Mouse (Mus musculus) limb, embryonic 15.5 days (tissue): ENCODE results near the gene Slc1a5. TPM values are rescaled to one million over a fixed set of nuclear protein-coding genes. Genes with fewer than 3 reads are reported as not detected.
A peak's percentile ranks its signal among the peaks of the same experiment; 100 is the strongest.

Experiments used
- ATAC-seq: fragments of 200-750 bp; cut with Nextera tagmentation; 2 replicates; pipeline ENCODE4 v1.8.0; 2017; ENCODE audit warnings: low read depth, moderate TSS enrichment; ENCODE audit not compliant: insufficient number of reproducible peaks, low FRiP score, low TSS enrichment
- H3K27ac ChIP-seq: fragments of 300-500 bp; sonication (generic); 2 replicates; pipeline ENCODE4 v1.5.1; 2015; ENCODE audit warnings: moderate library complexity, mild to moderate bottlenecking, inconsistent platforms
- H3K27me3 ChIP-seq: fragments of 300-500 bp; sonication (generic); 2 replicates; pipeline ENCODE4 v1.6.1; 2015; ENCODE audit warnings: inconsistent platforms
- H3K36me3 ChIP-seq: fragments of 300-500 bp; sonication (generic); 2 replicates; pipeline ENCODE4 v1.6.1; 2015; ENCODE audit warnings: inconsistent platforms
- H3K4me1 ChIP-seq: fragments of 300-500 bp; sonication (generic); 2 replicates; pipeline ENCODE4 v1.6.1; 2015; ENCODE audit warnings: inconsistent platforms
- H3K4me2 ChIP-seq: fragments of 300-500 bp; sonication (generic); 2 replicates; pipeline ENCODE4 v1.6.1; 2015; ENCODE audit warnings: mild to moderate bottlenecking, inconsistent platforms
- H3K4me3 ChIP-seq: fragments of 300-500 bp; sonication (generic); 2 replicates; pipeline ENCODE4 v1.5.1; 2015; ENCODE audit warnings: mild to moderate bottlenecking, inconsistent platforms
- H3K9ac ChIP-seq: fragments of 300-500 bp; sonication (generic); 2 replicates; pipeline ENCODE4 v1.6.1; 2015; ENCODE audit warnings: inconsistent platforms
- H3K9me3 ChIP-seq: fragments of 300-500 bp; sonication (generic); 2 replicates; pipeline ENCODE4 v1.6.1; 2016; ENCODE audit warnings: inconsistent platforms
- WGBS: fragments of 180-500 bp; shearing (Covaris S2); methylation state at CpG from one replicate; pipeline ENCODE4 v1.1.7; 2015; 5-methylcytosine and 5-hydroxymethylcytosine counted together
- polyA plus RNA-seq: library from polyadenylated mRNA; unstranded; fragments of >200 nt; fragmentation: Nextera tagmentation; extraction: Ambion mirVana; gene quantifications from 2 replicates; pipeline ENCODE4 v1.2.1, GENCODE M21; 2015

The Slc1a5 gene
- polyA plus RNA-seq, 1 experiment from 2014 or later: 32.5 TPM

GRCm38 (mm10) chr7:16783758-16784415 lies 2.7 kb downstream of the Slc1a5 start:
- 34% methylated on average over 17 of the region's 17 CpGs for WGBS

GRCm38 (mm10) chr7:16784498-16784976 lies 3.4 kb downstream of the Slc1a5 start:
- H3K4me2 ChIP-seq: peak overlapping the region; percentile 99
- no peaks in the 10 kb centered on the region for H3K27me3 ChIP-seq
- H3K27ac ChIP-seq: no peak overlapping the region
- H3K9ac ChIP-seq: no peak overlapping the region
- peaks cover 13% of the 10 kb centered on the region; the same call in 1 of the 2 replicates for H3K36me3 ChIP-seq
- H3K4me3 ChIP-seq: no peak overlapping the region
- 71% methylated on average over 10 of the region's 10 CpGs for WGBS
- H3K4me1 ChIP-seq: peaks cover 42% of the 10 kb centered on the region
- H3K9me3 ChIP-seq: no peaks in the 10 kb centered on the region
- ATAC-seq: no peak

More at GRCm38 (mm10) chr7:16783758-16784415, 2.7 kb downstream of the Slc1a5 start:
- Histone ChIP-seq H3K9me3 (no peaks in the 10 kb centered on the region), H3K27me3 (no peaks in the 10 kb centered on the region), H3K4me3 (peak overlapping the region; percentile 66), H3K9ac (0 out of 2 replicates have a peak overlapping the region, but pooled peaks have one; percentile 28), H3K4me1 (peaks cover 42% of the 10 kb centered on the region), H3K27ac (no peak overlapping the region), H3K4me2 (peak overlapping the region; percentile 99), H3K36me3 (0 out of 2 replicates have a peak, but pooled peaks cover 7% of the 10 kb centered on the region)
- ATAC-seq: no peak

- no peak overlapping the region for H3K4me3 ChIP-seq
- no peak overlapping the region for H3K9ac ChIP-seq
Measured at GRCm38 (mm10) chr7:16785541-16786083, 4.5 kb downstream of the Slc1a5 start.

DNA sequence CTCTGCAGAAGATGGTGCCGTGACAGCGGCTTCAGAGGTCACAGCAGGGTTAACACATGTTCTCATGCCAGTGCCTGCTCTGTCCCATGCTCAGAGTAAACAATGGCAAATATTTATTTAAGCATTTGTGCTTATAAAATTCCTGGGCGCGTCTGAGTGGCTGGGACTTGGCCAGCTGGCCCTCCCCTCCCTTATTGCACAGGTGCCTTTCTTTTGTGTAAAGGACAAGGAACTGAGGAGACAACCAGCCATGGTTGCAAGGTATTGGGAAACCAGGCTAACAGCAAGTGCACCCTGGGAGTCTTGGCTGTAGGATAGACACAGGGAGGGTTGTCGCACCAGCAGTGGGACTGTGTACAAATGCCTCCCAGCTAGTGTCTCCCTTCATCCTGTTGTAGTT lies 11.2 kb downstream of the Slc1a5 start:
- Histone ChIP-seq H3K4me3 (no peak overlapping the region), H3K9ac (no peak overlapping the region), H3K9me3 (no peaks in the 10 kb centered on the region), H3K27me3 (no peaks in the 10 kb centered on the region), H3K4me1 (no peaks in the 10 kb centered on the region), H3K36me3 (peaks cover 39% of the 10 kb centered on the region), H3K27ac (no peak overlapping the region), H3K4me2 (no peak overlapping the region)
- WGBS: 73% methylated on average over 5 of the region's 5 CpGs
- no peak for ATAC-seq

More at GRCm38 (mm10) chr7:16785541-16786083, 4.5 kb downstream of the Slc1a5 start:
- ATAC-seq: no peak
- peaks cover 42% of the 10 kb centered on the region for H3K4me1 ChIP-seq
- no peaks in the 10 kb centered on the region for H3K9me3 ChIP-seq
- peaks cover 22% of the 10 kb centered on the region; the same call in 1 of the 2 replicates for H3K36me3 ChIP-seq
- H3K4me2 ChIP-seq: no peak overlapping the region
- H3K27me3 ChIP-seq: no peaks in the 10 kb centered on the region
- 76% methylated on average over 8 of the region's 8 CpGs for WGBS
- no peak overlapping the region for H3K27ac ChIP-seq

DNA sequence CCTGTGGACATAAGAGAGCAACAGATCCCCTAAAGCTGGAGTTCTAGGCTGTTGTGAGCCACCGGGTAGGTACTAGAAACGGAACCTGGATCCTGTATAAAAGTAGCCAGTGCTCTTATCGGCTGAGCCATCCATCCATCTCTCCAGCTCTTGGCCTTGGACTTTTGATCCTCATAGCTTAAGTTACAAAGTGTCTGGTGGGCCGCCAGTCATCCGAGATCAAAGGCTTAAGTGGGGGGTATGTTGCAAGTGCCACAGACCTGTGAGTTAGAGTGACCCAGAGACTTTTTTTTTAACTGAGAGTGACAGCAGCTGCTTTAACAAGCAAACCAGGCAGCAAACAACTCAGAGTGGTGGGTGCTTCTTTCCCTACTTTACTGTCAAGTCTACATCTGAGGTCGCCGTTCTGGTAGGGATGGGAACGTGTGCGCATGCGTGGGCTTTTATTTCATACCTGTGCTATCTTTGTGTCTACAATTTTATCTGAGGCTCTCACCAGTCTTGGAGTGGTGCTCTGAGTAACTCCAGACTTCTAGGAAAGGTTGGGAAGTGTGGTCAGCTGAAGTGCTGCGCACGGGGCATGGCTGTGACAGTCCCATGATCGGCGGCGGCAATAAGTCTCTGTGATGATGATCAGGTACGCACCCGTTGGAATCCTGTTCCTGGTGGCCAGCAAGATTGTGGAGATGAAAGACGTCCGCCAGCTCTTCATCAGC lies 12.0 kb downstream of the Slc1a5 start:
- Histone ChIP-seq H3K36me3 (peaks cover 40% of the 10 kb centered on the region), H3K4me1 (no peaks in the 10 kb centered on the region), H3K9me3 (no peaks in the 10 kb centered on the region), H3K4me3 (no peak overlapping the region), H3K27ac (no peak overlapping the region), H3K27me3 (no peaks in the 10 kb centered on the region), H3K9ac (no peak overlapping the region), H3K4me2 (no peak overlapping the region)
- 86% methylated on average over 19 of the region's 19 CpGs for WGBS
- ATAC-seq: no peak

DNA sequence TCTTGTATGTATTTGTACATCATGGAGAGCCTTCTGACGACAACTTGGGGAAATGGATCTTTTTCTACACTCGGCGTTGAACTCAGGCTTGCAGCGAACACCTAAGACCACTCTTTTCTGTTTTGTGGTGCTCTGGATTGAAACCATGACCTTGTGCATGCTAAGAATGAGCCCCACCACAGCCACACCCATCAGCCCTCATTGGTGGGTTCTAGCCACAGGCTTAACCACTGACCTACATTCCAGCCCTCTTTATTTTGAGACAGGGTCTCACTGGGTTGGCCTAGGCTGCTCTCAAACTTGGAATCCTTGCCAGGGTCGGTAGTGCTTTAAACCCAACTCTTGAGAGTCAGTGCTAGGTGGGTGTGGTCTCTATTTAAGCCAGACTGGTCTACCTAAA lies 13.7 kb downstream of the Slc1a5 start:
- Histone ChIP-seq H3K4me1 (no peaks in the 10 kb centered on the region), H3K9ac (no peak overlapping the region), H3K27ac (no peak overlapping the region), H3K36me3 (peaks cover 38% of the 10 kb centered on the region), H3K4me2 (no peak overlapping the region), H3K9me3 (no peaks in the 10 kb centered on the region), H3K27me3 (no peaks in the 10 kb centered on the region), H3K4me3 (no peak overlapping the region)
- WGBS: 82% methylated on average over 5 of the region's 5 CpGs
- ATAC-seq: no peak

GRCm38 (mm10) chr7:16804409-16805028 lies 23.4 kb downstream of the Slc1a5 start:
- H3K27me3 ChIP-seq: no peaks in the 10 kb centered on the region
- H3K27ac ChIP-seq: no peak overlapping the region
- 33% methylated on average over 8 of the region's 8 CpGs for WGBS
- no peak overlapping the region for H3K9ac ChIP-seq
- H3K9me3 ChIP-seq: no peaks in the 10 kb centered on the region
- H3K4me3 ChIP-seq: no peak overlapping the region
- no peak overlapping the region for H3K4me2 ChIP-seq
- peak; percentile 57; the same call in 1 of the 2 replicates for ATAC-seq
- H3K36me3 ChIP-seq: peaks cover 27% of the 10 kb centered on the region
- peaks cover 1% of the 10 kb centered on the region for H3K4me1 ChIP-seq

DNA sequence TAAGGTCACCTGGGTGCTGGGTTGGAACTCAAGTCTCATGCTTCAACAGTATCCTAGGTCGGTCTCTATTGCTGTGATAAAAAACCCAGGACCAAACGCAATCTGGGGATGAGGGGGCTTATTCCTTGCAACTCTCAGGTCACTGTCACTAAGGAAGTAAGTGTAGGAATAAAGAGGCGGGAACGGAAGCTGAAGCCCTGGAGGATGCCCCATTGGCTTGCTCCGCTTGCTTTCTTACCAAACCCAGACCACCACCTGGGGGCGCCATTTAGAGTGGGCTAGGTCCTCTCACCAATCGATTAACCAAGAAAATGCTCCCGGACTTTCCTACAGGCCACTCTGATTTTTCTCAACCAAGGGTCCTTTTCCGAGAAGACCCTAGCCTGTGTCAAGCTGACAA lies 26.8 kb downstream of the Slc1a5 start:
- Histone ChIP-seq H3K4me2 (no peak overlapping the region), H3K27me3 (peaks cover 23% of the 10 kb centered on the region), H3K4me1 (peaks cover 23% of the 10 kb centered on the region), H3K27ac (no peak overlapping the region), H3K4me3 (no peak overlapping the region), H3K9ac (no peak overlapping the region), H3K9me3 (no peaks in the 10 kb centered on the region), H3K36me3 (peaks cover 33% of the 10 kb centered on the region)
- 90% methylated on average over 9 of the region's 9 CpGs for WGBS
- ATAC-seq: no peak

DNA sequence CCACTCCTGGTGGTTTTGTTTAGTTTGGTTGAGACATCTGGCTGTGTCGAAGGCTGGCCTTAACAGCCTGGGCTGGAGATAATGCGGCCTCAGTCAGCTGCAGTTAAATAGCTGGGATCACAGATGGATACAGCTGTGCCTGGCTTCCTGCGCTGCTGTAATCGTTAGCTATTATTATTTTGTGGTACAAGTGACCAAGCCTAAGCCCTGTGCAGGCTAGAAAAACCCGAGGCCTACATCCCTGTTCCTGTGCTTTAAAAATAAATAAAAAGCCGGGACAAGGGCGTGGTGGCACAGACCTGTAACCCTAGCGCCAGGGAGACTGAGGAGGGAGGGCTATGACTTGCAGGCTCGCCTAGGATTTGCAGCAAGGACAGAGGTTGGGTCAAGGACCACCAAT lies 27.5 kb downstream of the Slc1a5 start:
- Histone ChIP-seq H3K9me3 (no peaks in the 10 kb centered on the region), H3K4me1 (peaks cover 23% of the 10 kb centered on the region), H3K4me3 (no peak overlapping the region), H3K27ac (no peak overlapping the region), H3K27me3 (peaks cover 26% of the 10 kb centered on the region), H3K4me2 (no peak overlapping the region), H3K36me3 (peaks cover 39% of the 10 kb centered on the region), H3K9ac (no peak overlapping the region)
- WGBS: 76% methylated on average over 9 of the region's 9 CpGs
- ATAC-seq: no peak

GRCm38 (mm10) chr7:16809739-16810138 lies 28.6 kb downstream of the Slc1a5 start:
- 26% methylated on average over 10 of the region's 10 CpGs for WGBS
- H3K36me3 ChIP-seq: peaks cover 50% of the 10 kb centered on the region
- no peak for ATAC-seq

DNA sequence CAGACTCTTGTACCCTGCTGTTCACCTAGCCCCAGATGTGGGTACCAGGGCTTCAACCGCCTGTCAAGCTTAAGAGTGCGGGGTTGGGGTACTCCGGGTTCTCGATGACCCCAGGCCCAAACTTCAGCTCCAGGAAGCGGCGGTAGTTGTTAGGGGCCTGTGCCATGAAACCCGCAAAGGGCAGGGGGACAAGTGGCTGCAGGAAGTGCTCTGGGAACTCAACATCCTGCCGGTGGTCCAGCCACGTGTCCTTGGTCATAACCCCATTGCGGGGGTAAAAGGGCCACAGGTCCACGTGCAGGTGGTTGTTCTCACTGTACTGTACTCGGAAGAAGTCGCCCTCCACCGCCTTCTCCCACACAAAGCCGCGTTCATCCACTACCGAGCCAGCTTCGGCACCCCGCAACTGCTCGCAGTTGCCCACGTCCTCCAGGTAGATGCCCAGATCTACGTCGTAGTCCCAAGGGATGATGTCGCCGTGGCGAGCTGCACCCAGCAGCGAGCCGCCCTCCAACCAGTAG lies 29.3 kb downstream of the Slc1a5 start:
- WGBS: 51% methylated on average over 28 of the region's 28 CpGs
- H3K4me1 ChIP-seq: peaks cover 24% of the 10 kb centered on the region
- H3K9me3 ChIP-seq: no peaks in the 10 kb centered on the region
- no peak overlapping the region for H3K27ac ChIP-seq
- ATAC-seq: no peak
- H3K4me3 ChIP-seq: peak overlapping the region; percentile 46
- peak overlapping the region; percentile 88 for H3K4me2 ChIP-seq
- peaks cover 26% of the 10 kb centered on the region for H3K27me3 ChIP-seq
- H3K9ac ChIP-seq: no peak overlapping the region
- peaks cover 50% of the 10 kb centered on the region for H3K36me3 ChIP-seq

More at GRCm38 (mm10) chr7:16809739-16810138, 28.6 kb downstream of the Slc1a5 start:
- Histone ChIP-seq H3K9ac (no peak overlapping the region), H3K4me2 (no peak overlapping the region), H3K4me1 (peaks cover 23% of the 10 kb centered on the region), H3K9me3 (no peaks in the 10 kb centered on the region), H3K4me3 (no peak overlapping the region), H3K27me3 (peaks cover 26% of the 10 kb centered on the region), H3K27ac (no peak overlapping the region)
